Mouse (Mus musculus): ENCODE measurements at regions not wholly inside any gene's neighbourhood (a gene's known extent, or its start where the extent isn't known, plus 50 kb on each side); places are given as distances from the start of the nearest gene placed in this dataset.
A peak's percentile ranks its signal among the peaks of the same experiment; 100 is the strongest.

DNA sequence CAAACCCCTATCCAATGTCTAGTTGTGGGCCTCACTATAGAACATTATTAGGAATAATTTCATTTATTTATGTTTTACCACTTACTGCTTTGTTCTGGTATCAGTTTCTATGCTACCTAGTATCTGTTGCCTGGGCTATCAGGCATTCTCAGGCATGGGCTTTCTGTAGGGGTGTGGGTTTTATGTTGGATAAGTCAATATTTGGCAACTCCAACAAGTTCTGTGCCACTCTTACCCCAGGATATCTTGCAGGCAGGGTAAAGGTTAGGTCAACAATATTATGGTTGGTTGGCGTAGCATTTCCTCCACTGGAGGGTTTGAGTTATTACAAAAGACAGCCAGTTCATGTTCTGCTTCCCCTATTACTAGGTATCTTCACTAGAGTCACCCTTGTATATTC lies 65.8 kb downstream of the Smim10l1 start:
- no peak for DNase-seq (ENCODE audit: low spot score in 2 of 2)

DNA sequence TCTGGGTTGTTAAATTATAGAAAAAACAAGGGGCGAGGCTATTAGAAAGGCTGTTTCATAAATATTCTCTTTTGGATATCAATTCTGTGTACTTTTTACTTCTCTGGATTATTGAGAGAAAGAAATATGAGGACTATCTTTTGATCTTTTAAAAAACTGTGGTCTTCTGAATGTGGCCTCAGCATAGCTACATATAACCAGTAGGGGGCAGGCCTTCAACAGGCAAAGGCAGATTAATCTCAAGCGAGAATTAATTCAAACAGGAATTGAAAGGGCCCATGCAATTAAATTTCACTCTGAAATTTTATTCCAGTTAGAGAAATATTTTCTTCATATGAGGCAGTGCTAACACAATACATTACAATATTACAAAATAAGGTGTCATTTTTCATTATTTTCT lies 66.6 kb downstream of the Smim10l1 start:
- DNase-seq (ENCODE audit: low spot score in 2 of 2): no peak

GRCm38 (mm10) chr6:133206173-133206572 lies 85.8 kb upstream of the 5530400C23Rik start:
- DNase-seq (ENCODE audit: low spot score in 2 of 2): peak; percentile 17 to 61
